Mouse (Mus musculus) midbrain, embryonic 16.5 days (tissue): Measurements from ENCODE around the gene Nr2c1. TPM values are rescaled to one million over a fixed set of nuclear protein-coding genes. Genes with fewer than 3 reads are reported as not detected.

Experiments used
- ATAC-seq: fragments of 200-750 bp; cut with Nextera tagmentation; 2 replicates; pipeline ENCODE4 v1.8.0; 2017; ENCODE audit warnings: moderate TSS enrichment
- H3K27ac ChIP-seq: fragments of 300-500 bp; sonication (generic); 2 replicates; pipeline ENCODE4 v1.5.1; 2014; ENCODE audit warnings: mild to moderate bottlenecking, low read length, mixed read lengths
- H3K27me3 ChIP-seq: fragments of 300-500 bp; sonication (generic); 2 replicates; pipeline ENCODE4 v1.6.1; 2014; ENCODE audit warnings: low read depth, low read length, mixed read lengths; ENCODE audit not compliant: control insufficient read depth, insufficient read depth
- H3K36me3 ChIP-seq: fragments of 300-500 bp; sonication (generic); 2 replicates; pipeline ENCODE4 v1.6.1; 2014; ENCODE audit warnings: mild to moderate bottlenecking, low read length, moderate library complexity, mixed read lengths; ENCODE audit not compliant: control insufficient read depth, insufficient read depth
- H3K4me1 ChIP-seq: fragments of 300-500 bp; sonication (generic); 2 replicates; pipeline ENCODE4 v1.6.1; 2014; ENCODE audit warnings: mild to moderate bottlenecking, low read length, mixed read lengths; ENCODE audit not compliant: control insufficient read depth, insufficient read depth
- H3K4me2 ChIP-seq: fragments of 300-500 bp; sonication (generic); 2 replicates; pipeline ENCODE4 v1.6.1; 2014; ENCODE audit warnings: mild to moderate bottlenecking, low read length, mixed read lengths
- H3K4me3 ChIP-seq: fragments of 300-500 bp; sonication (generic); 2 replicates; pipeline ENCODE4 v1.5.1; 2014; ENCODE audit warnings: low read depth, mild to moderate bottlenecking, low read length, moderate library complexity, mixed read lengths
- H3K9ac ChIP-seq: fragments of 300-500 bp; sonication (generic); 2 replicates; pipeline ENCODE4 v1.6.1; 2014; ENCODE audit warnings: low read depth, low read length, mixed read lengths
- H3K9me3 ChIP-seq: fragments of 300-500 bp; sonication (generic); replicated peaks from 2 replicates; pipeline ENCODE4 v1.6.1; 2014; ENCODE audit warnings: mild to moderate bottlenecking, low read length, mixed read lengths; ENCODE audit not compliant: control insufficient read depth, poor library complexity, severe bottlenecking
- WGBS: fragments of 180-500 bp; shearing (Covaris S2); extraction: QIAGEN DNeasy Blood & Tissue Kit; methylation state at CpG from one replicate; pipeline ENCODE4 v1.1.7; 2014; 5-methylcytosine and 5-hydroxymethylcytosine counted together
- polyA plus RNA-seq: library from polyadenylated mRNA; unstranded; fragments of >200 nt; fragmentation: Nextera tagmentation; extraction: Ambion mirVana; gene quantifications from 2 replicates; pipeline ENCODE4 v1.2.1, GENCODE M21; 2015

Gene Nr2c1
- polyA plus RNA-seq, 1 experiment from 2014 or later = 8.0 TPM

DNA sequence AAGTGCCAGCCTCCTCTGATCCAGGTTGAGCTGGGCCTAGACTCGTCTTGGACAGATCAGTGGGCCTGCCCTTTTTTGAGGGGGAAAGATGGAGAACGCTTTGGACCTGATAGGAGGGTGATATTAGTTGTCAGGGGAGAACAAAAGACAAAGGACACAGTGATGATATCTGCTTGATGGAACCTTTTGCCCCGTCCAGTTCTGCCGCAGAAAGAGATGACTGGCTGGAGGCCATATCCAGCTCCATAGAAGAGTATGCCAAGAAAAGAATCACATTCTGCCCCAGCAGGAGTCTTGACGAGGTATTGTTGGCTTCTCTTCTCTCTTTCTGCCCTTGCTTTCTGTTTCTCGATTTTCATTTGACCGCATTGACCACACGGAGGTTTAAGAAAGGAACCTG, 14.7 kb upstream of the Nr2c1 start:
- no peak for ATAC-seq
- Histone ChIP-seq H3K27me3 (no peaks in the 10 kb centered on the region), H3K4me3 (no peak overlapping the region), H3K4me1 (peaks cover 6% of the 10 kb centered on the region; the same call in 1 of the 2 replicates), H3K27ac (no peak overlapping the region), H3K4me2 (no peak overlapping the region), H3K36me3 (no peaks in the 10 kb centered on the region), H3K9me3 (no peaks in the 10 kb centered on the region), H3K9ac (no peak overlapping the region)
- 72% methylated on average over 8 of the region's 8 CpGs for WGBS

- peaks cover 6% of the 10 kb centered on the region; the same call in 1 of the 2 replicates for H3K4me1 ChIP-seq
- H3K27ac ChIP-seq = no peak overlapping the region
- ATAC-seq = no peak
- H3K4me3 ChIP-seq = no peak overlapping the region
- H3K27me3 ChIP-seq = no peaks in the 10 kb centered on the region
- H3K9ac ChIP-seq = no peak overlapping the region
- no peaks in the 10 kb centered on the region for H3K9me3 ChIP-seq
- WGBS = 91% methylated on average over 7 of the region's 7 CpGs
- H3K4me2 ChIP-seq = no peak overlapping the region
- no peaks in the 10 kb centered on the region for H3K36me3 ChIP-seq
Measured at GRCm38 (mm10) chr10:94133674-94134073, 14.1 kb upstream of the Nr2c1 start.

DNA sequence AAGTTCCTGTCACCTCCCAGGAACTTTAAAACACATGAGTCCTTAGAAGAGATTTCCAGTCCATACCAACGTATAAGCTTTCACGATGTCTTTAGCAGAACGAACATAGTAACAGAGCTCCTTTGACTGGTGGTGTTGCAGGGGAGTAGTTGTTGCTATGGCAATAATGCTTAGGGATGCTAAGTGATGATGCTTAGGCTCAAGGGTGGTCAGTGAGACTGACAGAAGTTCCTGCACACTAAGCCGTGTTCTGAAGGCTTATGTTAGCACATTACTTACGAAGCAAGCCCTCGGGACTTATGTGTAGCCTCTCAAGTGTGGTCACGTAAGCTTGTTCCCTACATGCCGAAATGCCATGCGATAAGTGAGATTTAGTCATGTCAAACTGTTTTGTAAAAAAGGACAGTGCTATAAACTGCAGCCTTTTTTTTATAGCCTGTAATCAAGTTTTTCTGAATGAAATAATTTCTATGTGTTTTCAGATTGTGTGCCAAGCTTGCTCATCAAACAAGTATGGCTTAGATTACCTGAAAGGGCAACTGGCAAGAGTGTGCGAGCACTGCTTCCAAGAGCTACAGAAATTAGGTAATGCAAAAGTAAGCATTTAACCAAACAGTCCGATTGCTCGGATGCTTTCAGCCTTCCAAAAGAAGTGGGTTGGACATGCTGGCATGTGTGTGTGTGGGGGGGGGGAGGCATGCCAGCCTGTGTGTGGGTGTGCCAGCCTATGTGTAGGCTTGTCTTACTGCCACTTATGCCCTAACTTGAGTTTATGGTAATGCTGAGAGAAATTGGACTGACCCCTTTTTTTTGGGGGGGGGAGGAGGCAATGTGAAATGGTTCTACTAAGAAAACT, 13.1 kb upstream of the Nr2c1 start:
- no peaks in the 10 kb centered on the region for H3K9me3 ChIP-seq
- H3K27ac ChIP-seq = no peak overlapping the region
- WGBS = 86% methylated on average over 12 of the region's 12 CpGs
- H3K9ac ChIP-seq = no peak overlapping the region
- no peaks in the 10 kb centered on the region for H3K27me3 ChIP-seq
- H3K4me1 ChIP-seq = peaks cover 2% of the 10 kb centered on the region; the same call in 1 of the 2 replicates
- H3K4me3 ChIP-seq = no peak overlapping the region
- H3K36me3 ChIP-seq = no peaks in the 10 kb centered on the region
- ATAC-seq = no peak
- H3K4me2 ChIP-seq = no peak overlapping the region

DNA sequence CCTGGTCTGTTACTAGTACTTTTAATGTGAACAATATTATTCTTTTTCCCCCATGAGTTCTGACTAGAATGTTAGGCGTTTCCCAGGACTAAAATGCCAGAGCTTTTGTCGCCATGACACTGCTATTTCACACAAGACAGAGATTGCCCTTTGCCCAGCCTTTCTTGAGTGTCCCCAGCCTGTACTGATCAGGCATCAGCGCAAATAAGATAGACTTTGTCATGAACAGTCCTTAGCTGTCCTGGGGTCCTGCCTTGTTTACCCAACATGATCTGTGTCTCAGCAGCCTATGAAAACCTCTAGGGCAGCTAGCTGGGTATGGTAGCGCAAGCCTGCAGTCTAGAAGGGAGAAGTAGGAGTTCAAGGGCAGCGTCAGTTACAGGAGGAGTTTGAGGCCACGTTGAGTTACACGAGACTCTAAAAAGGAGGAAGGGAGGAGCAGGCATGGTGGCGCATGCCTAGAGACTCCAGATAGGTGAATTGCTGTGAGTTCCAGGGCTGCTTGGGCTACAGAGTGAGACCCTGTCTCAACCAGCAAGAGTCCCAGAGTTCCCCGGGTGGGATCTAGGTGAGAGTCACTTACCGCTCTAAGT, 8.8 kb upstream of the Nr2c1 start:
- Histone ChIP-seq H3K4me2 (no peak overlapping the region), H3K4me1 (no peaks in the 10 kb centered on the region), H3K9me3 (no peaks in the 10 kb centered on the region), H3K4me3 (no peak overlapping the region), H3K27me3 (no peaks in the 10 kb centered on the region), H3K9ac (no peak overlapping the region), H3K36me3 (no peaks in the 10 kb centered on the region), H3K27ac (no peak overlapping the region)
- no peak for ATAC-seq
- 95% methylated on average over 10 of the region's 10 CpGs for WGBS

DNA sequence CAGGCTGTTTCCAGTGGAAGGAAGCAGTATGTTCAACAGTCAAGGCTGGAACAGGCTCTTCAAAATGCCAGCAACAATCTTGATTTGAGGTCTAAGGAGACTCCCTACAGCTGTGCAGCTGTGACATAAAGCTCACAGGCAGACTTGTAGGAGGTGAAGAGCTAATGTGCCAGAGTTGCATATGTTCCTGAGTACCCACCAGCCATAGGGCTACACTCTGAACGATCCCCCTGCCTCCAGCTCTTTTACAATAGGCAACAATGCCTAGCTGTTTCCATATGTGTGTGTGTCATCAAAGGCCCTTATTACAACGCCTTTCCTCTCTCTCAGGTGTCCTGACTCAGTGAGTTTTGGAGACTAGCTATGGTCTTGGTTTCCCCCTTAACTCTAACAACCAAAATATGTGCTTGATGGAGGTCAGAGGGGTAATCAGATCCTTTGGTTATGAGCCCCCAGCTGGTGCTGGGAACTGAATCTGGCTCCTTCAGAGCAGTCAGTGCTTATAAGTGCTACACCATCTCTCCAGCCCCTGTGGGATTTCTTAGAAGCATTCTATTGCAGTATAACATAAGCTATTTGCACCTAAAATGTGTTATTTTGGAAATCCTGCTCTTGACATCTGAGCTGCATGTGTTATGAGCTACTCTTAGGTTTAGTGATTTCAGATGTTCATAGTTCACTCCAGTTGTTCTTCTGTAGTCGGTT, 7.4 kb upstream of the Nr2c1 start:
- 89% methylated on average over 3 of the region's 3 CpGs for WGBS
- no peaks in the 10 kb centered on the region for H3K4me1 ChIP-seq
- H3K27ac ChIP-seq = no peak overlapping the region
- H3K27me3 ChIP-seq = no peaks in the 10 kb centered on the region
- H3K36me3 ChIP-seq = no peaks in the 10 kb centered on the region
- no peaks in the 10 kb centered on the region for H3K9me3 ChIP-seq
- no peak overlapping the region for H3K9ac ChIP-seq
- H3K4me2 ChIP-seq = no peak overlapping the region
- ATAC-seq = no peak
- no peak overlapping the region for H3K4me3 ChIP-seq

DNA sequence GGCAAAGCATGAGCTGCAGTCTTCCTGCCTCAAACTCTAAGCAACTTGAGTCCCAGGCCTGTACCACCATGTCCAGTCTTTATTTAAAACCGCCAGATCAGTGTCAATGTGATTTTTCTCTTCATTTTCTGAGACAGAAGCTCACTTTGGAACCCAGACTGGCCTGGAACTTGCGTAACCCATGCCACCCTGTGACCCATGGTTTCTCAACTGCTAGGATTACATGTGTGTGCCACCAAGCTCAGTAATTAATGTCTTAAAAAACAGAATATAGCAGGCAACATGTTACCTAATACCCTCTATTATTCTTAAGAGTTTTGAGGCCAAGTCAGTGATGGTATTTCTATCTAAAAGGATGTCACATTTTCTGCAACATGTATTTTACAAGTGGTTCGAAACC, 5.4 kb upstream of the Nr2c1 start:
- H3K4me1 ChIP-seq = peaks cover 2% of the 10 kb centered on the region; the same call in 1 of the 2 replicates
- H3K27me3 ChIP-seq = no peaks in the 10 kb centered on the region
- no peak overlapping the region for H3K9ac ChIP-seq
- WGBS = 93% methylated on average over 3 of the region's 3 CpGs
- H3K4me3 ChIP-seq = no peak overlapping the region
- H3K4me2 ChIP-seq = no peak overlapping the region
- H3K27ac ChIP-seq = no peak overlapping the region
- H3K36me3 ChIP-seq = no peaks in the 10 kb centered on the region
- ATAC-seq = no peak
- H3K9me3 ChIP-seq = no peaks in the 10 kb centered on the region

- Histone ChIP-seq H3K9ac (no peak overlapping the region), H3K27ac (no peak overlapping the region), H3K4me3 (no peak overlapping the region), H3K9me3 (no peaks in the 10 kb centered on the region), H3K36me3 (no peaks in the 10 kb centered on the region), H3K27me3 (no peaks in the 10 kb centered on the region), H3K4me1 (peaks cover 16% of the 10 kb centered on the region), H3K4me2 (no peak overlapping the region)
- 86% methylated on average over 5 of the region's 5 CpGs for WGBS
- ATAC-seq = no peak
Measured at GRCm38 (mm10) chr10:94144581-94144980, 3.2 kb upstream of the Nr2c1 start.

DNA sequence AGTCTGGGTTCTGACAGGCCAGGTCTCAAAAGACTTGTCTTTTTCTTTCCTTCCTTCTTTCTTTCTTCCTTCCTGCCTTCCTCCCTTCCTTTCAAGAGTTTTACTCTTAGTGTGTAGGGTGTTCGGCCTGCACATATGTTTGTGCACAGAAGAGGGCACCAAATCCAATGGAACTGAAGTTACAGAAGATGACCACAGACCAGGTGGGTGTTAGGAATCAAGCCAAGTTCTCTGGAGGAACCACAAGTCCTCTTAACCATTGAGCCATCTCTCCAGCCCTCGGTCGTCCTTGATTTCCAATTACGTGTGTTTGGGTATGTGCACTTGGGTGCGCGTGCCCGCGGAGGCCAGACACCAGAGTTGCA, 450 bp upstream of the Nr2c1 start:
- Histone ChIP-seq H3K36me3 (no peaks in the 10 kb centered on the region), H3K4me1 (peaks cover 18% of the 10 kb centered on the region), H3K9me3 (no peaks in the 10 kb centered on the region), H3K4me2 (peak overlapping the region; percentile 76), H3K27me3 (no peaks in the 10 kb centered on the region), H3K27ac (peak overlapping the region; percentile 22; the same call in 1 of the 2 replicates), H3K4me3 (peak overlapping the region; percentile 97), H3K9ac (peak overlapping the region; percentile 95)
- 12% methylated on average over 8 of the region's 8 CpGs for WGBS
- no peak for ATAC-seq

- no peaks in the 10 kb centered on the region for H3K27me3 ChIP-seq
- peaks cover 18% of the 10 kb centered on the region for H3K4me1 ChIP-seq
- H3K27ac ChIP-seq = no peak overlapping the region
- no peak for ATAC-seq
- WGBS = 82% methylated on average over 4 of the region's 4 CpGs
- H3K9me3 ChIP-seq = no peaks in the 10 kb centered on the region
- H3K9ac ChIP-seq = no peak overlapping the region
- no peak overlapping the region for H3K4me2 ChIP-seq
- no peak overlapping the region for H3K4me3 ChIP-seq
- no peaks in the 10 kb centered on the region for H3K36me3 ChIP-seq
Measured at GRCm38 (mm10) chr10:94151488-94151887, 3.7 kb downstream of the Nr2c1 start.
